Mouse (Mus musculus) embryonic fibroblast, embryonic 13.5 days (primary cell): ENCODE data around the gene Itpk1. TPM values are rescaled to one million over a fixed set of nuclear protein-coding genes. Genes with fewer than 3 reads are reported as not detected.

Source experiments
- H3K27ac ChIP-seq: 2 replicates; pipeline ENCODE4 v1.5.1; 2012; ENCODE audit warnings: low read length, control low read depth, inconsistent platforms; ENCODE audit not compliant: insufficient read depth
- H3K4me1 ChIP-seq: 2 replicates; pipeline ENCODE4 v1.6.1; 2011; ENCODE audit warnings: low read length; ENCODE audit not compliant: control insufficient read depth, insufficient read depth
- H3K4me3 ChIP-seq: 2 replicates; pipeline ENCODE4 v1.5.1; 2011; ENCODE audit warnings: mild to moderate bottlenecking, control low read depth, low read length; ENCODE audit not compliant: insufficient read depth
- CTCF ChIP-seq: IDR thresholded peaks from 2 replicates; pipeline ENCODE4 v1.5.1; 2011; ENCODE audit warnings: mild to moderate bottlenecking, control low read depth, low read length, moderate library complexity, borderline replicate concordance; ENCODE audit not compliant: insufficient read depth
- POLR2A ChIP-seq: IDR thresholded peaks from 2 replicates; pipeline ENCODE4 v1.6.1; 2011; ENCODE audit warnings: low read depth, mild to moderate bottlenecking, control low read depth, low read length, moderate library complexity
- polyA plus RNA-seq: library from polyadenylated mRNA; stranded (reverse); fragments of >200 nt; gene quantifications from 2 replicates; pipeline ENCODE4 v1.2.4, GENCODE M21; 2011; ENCODE audit warnings: low read depth; ENCODE audit not compliant: missing spikeins, insufficient read length

Itpk1 gene
- polyA plus RNA-seq, 1 experiment, result 5.0 TPM

DNA sequence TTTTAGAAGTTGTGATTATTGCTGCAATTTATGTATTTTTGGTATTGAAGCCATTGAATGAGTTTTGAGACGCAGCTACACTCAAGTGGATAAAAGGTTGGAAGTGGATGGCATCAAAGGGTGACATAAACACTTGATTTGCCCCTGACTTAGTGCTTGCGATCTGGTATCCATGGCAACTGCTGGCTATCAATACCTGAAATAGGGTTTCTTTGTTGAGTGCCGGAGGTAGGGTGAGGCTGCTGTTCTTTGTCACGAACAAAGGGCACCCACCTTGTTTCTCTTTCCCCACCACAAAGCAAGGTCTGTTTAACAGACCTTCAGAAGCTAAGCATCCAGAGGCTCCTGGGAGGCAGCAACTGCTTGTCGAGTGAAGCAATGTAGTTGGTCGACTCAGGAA lies 159.6 kb downstream of the Itpk1 start:
- Histone ChIP-seq H3K4me1 (no peaks in the 10 kb centered on the region), H3K4me3 (no peak overlapping the region), H3K27ac (no peak overlapping the region)
- no peak for TF ChIP-seq CTCF
- TF ChIP-seq POLR2A, result no peak

DNA sequence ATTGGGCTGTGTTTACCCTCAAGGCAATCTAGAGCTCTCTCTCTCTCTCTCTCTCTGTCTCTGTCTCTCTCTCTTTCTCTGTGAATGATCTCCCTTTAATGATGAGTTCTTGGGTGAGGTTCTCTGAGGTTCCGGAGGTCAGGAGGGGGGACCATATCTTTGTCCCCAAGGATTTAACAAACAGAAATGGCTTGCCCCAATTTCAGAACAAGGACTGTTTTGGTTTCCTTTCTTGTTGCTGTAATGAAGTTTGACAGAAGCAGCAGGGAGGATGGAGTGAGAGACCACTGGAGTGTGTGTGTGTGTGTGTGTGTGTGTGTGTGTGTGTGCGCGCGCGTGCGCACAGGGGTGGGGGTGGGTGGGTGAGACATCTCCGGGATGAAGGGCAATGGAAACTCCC lies 163.6 kb downstream of the Itpk1 start:
- TF ChIP-seq CTCF, result no peak
- Histone ChIP-seq H3K4me1 (no peaks in the 10 kb centered on the region), H3K4me3 (no peak overlapping the region), H3K27ac (no peak overlapping the region)

DNA sequence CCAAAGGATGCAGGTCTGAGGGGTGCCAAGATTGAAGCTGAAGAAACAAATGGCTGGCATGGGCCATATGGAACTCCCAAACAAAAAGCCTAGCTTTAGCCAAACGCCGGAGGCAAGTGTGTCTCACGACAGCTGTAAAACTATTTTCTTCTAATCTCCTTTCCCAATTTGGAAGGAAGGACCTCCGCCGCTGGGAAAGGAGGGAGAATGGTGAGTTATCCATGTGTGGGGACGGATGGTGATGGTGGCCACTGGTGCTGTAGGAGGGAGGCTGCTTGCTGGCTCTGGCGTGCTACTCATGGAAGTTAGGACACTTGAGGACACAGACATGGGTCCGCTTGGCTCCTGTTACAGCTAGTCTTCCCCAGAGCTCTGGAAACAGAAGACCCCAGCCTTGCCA lies 164.5 kb downstream of the Itpk1 start:
- Histone ChIP-seq H3K4me1 (no peaks in the 10 kb centered on the region), H3K4me3 (no peak overlapping the region), H3K27ac (no peak overlapping the region)
- TF ChIP-seq POLR2A (no peak), CTCF (no peak)

DNA sequence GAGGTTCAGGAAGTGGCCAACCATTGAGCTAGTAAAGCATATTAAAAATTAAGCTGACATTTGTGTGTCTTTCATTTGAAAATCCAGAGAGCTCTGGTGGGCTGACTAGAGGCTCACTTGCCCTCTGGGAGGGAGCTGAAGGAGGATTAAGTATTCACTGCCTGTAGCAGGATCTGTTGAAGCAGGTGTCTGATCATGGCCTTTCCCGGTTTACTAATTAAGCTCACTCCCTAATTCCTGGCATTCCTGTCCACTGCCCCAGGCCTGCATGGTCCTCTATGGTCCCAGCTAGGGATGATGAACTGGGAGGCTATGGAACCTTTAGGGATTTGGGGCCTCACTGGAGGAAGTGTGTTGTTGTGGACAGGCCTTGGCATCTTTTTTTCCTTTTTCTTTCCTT lies 168.9 kb downstream of the Itpk1 start:
- TF ChIP-seq POLR2A (no peak), CTCF (no peak)
- H3K27ac ChIP-seq, result no peak overlapping the region

DNA sequence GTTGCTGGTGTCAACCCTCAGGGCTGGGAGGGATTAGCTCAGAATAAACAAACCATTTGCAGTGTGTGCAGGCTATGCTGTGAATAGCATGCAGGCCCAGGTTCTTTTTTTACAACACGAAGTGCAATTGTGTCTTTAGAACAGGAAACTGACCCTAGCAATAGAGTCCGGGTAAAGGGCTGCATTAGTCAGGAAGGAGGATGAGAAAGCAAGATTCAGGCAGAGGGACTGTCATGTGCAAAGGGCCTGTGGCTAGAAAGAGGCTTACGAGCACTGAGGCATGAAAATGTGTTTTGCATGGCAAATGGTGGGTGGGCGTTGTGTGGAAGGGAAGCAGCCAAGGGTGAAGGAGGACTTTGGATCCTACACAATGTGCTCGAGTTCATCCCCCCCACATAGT lies 176.7 kb downstream of the Itpk1 start:
- Histone ChIP-seq H3K27ac (no peak overlapping the region), H3K4me1 (no peaks in the 10 kb centered on the region), H3K4me3 (no peak overlapping the region)
- TF ChIP-seq CTCF (no peak), POLR2A (no peak)

More for the DNA sequence above, 168.9 kb downstream of the Itpk1 start:
- Histone ChIP-seq H3K4me1 (no peaks in the 10 kb centered on the region), H3K4me3 (no peak overlapping the region)

DNA sequence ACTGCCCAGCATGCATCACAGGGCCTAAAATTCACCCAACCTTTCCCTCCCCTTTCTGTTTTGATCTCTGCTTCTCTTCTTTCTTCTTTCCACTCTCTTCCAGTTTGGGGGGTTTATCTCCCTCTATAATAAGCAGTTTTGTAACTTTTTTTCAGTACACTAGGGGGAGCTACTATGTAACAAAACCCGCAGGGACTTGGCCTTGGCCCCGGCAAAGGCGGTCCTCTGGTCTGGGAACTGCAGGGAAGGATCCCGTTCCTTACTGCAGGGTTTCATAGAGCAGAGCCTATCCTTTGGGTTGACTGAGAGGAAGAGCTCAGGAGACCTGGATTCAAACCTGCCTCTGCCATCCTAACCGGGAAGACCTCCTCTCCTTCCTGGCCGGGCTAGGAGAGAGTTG lies 180.0 kb downstream of the Itpk1 start:
- H3K4me1 ChIP-seq, result no peaks in the 10 kb centered on the region
- H3K27ac ChIP-seq, result no peak overlapping the region
- no peak overlapping the region for H3K4me3 ChIP-seq
- no peak for TF ChIP-seq POLR2A

DNA sequence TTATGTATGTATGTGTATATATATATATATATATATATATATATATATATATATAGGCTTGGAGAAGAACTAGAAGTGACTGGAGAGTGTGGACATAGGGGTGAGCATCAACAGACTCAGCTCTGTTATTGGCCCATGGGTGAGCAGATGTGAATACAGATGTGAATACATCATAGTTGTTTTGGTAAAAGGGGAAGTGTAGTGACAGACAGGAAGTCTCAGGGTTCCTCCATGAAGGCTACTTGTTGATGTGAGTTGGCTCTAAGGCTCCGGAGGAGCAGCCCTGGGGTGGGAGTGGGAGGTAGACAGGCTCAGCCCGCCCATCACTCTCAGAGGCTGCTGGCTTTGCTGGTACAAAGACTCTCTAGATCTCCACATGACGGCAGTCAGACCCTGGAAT lies 180.5 kb downstream of the Itpk1 start:
- H3K27ac ChIP-seq, result no peak overlapping the region
- TF ChIP-seq CTCF, result no peak
- no peak for TF ChIP-seq POLR2A
- H3K4me3 ChIP-seq, result no peak overlapping the region
- no peaks in the 10 kb centered on the region for H3K4me1 ChIP-seq

DNA sequence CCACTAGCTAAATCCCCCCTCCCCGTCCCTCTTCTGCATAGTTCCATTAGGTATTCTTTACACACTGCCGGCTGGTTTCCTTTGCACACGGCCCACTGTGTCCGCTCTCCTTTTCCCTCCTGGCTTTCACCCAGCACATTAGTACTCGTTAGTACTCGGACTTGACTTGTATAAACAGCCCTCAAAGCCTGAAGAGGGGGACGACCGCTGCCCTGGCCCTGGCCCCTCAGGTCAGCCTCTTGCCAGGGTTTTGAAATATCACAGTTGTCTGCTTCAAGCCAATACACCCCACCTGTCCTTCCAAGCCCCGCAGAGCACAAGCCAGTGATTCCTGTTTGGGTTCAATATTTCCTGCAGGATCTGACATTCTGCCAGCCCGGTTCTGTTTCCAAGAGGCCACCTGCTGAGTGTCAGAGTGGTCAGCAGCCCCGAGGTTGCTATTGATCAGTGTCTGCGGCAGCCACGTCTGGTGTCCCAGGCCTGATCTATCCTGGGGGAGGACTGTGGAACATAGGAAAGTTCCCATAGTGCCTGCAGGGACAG lies 182.9 kb downstream of the Itpk1 start:
- Histone ChIP-seq H3K27ac (no peak overlapping the region), H3K4me3 (no peak overlapping the region), H3K4me1 (no peaks in the 10 kb centered on the region)
- TF ChIP-seq CTCF, result no peak
- TF ChIP-seq POLR2A, result no peak

DNA sequence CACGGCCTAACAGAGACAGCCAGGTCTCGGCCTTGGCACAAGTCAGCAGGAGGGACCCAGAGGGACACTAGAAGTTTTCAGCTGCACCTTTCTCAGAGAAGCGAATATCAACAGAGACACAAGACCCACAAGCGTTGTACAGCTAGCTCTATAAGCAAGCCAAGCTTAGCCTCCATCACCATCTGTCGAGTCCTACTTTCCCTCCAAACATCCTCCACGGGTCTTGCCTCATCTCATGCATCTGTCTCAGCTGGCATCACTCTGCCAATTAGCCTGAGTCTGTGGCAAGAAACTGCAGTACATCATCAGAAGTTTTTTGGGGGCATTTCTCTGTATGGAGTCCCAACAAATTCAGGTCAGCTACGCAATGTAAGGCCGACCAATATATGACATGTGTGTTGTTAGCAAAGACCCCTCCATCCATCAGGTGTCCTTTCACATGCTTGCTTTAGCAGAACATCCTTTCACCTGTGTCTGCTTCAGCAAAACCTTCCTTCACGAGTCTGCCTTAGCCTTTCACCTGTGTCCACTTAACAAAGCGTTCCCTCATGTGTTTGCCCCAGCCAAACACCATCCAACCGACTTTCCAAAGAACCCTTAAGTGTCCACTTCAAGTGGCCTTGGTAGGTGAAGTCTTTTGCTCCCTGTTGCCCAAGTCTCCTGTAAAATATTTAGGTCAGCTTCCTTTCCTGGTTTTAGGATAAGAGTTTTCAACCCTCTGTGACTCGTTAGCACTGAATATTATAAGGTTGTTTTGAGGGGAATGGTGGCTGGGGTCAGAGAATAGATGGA lies 184.6 kb downstream of the Itpk1 start:
- H3K27ac ChIP-seq, result no peak overlapping the region
- no peak overlapping the region for H3K4me3 ChIP-seq
- TF ChIP-seq CTCF (no peak), POLR2A (no peak)
- no peaks in the 10 kb centered on the region for H3K4me1 ChIP-seq

Other genes with a start within 250 kb of the Itpk1 start
- 39.6 and 40.6 TPM in 2 replicates for gene Golga5, start 235.8 kb downstream of the Itpk1 start, polyA plus RNA-seq
- not detected in 2 replicates for gene Chga, start 150.0 kb downstream of the Itpk1 start, polyA plus RNA-seq
- gene Moap1, start 38.7 kb upstream of the Itpk1 start, polyA plus RNA-seq, result 2.7 and 3.3 TPM in 2 replicates
- 4.8 and 5.0 TPM in 2 replicates for gene Tmem251, start 38.8 kb upstream of the Itpk1 start, polyA plus RNA-seq
- not detected in 2 replicates for gene Gm28051, start 52.8 kb upstream of the Itpk1 start, polyA plus RNA-seq
- 5.4 and 7.0 TPM in 2 replicates for gene Gon7, start 52.9 kb upstream of the Itpk1 start, polyA plus RNA-seq
- gene Ubr7, start 53.0 kb upstream of the Itpk1 start, polyA plus RNA-seq, result 28.8 and 35.5 TPM in 2 replicates
- 10.3 and 15.9 TPM in 2 replicates for gene Gm20604, start 53.7 kb upstream of the Itpk1 start, polyA plus RNA-seq
- 53.2 and 55.2 TPM in 2 replicates for gene Btbd7, start 173.5 kb upstream of the Itpk1 start, polyA plus RNA-seq
- gene Cox8c, start 194.4 kb upstream of the Itpk1 start, polyA plus RNA-seq, result not detected in 2 replicates
- not detected in 2 replicates for gene Unc79, start 243.9 kb upstream of the Itpk1 start, polyA plus RNA-seq